Mouse (Mus musculus): ENCODE results near the gene Wipi1.

DNA sequence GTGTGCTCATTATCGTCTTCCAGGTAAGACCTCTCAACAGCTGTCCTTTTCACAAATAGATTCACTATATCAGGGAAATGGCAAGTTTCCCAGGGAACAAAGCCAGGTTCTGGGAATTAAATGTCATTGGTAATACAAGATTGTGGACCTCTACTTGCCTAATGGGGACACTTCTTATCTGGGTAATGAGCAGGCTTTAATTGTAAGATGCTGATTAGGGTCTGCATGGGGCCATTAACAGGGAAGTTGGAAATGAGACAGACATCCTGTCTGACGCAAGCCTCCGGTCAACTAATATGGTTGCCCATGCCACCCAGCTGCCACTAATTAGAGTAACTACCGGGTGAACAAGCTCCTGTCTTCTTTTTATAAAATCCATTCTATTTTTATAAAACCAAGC is 4.6 kb upstream of the Wipi1 start:
- TF ChIP-seq CTCF (IDR thresholded peaks at IDR 0.05; ENCODE audit: extremely low read depth, insufficient read depth, insufficient read length, insufficient replicate concordance) (no peak), POLR2A (IDR thresholded peaks at IDR 0.05; ENCODE audit: low read depth, low read length) (no peak)
